16 mouse cellular contexts compared by ENCODE assay signal in genomic region chr7:117256819-117257218, GRCm38 (mm10).
"Had no signal": no experiment of that assay in that cellular context is flagged by ENCODE, and none has a peak within 500 bp of the region (broad histone marks: within the 10 kb centered on the region; RNA-seq: fewer than 3 reads in every experiment).

No protein-coding gene starts in this region.

- H3K27me3 ChIP-seq: kidney, embryonic 15.5 days; limb, embryonic 12.5 days; liver, embryonic 12.5 days; neural tube, embryonic 15.5 days had no signal

- ATAC-seq: liver, embryonic 12.5 days had no signal

- H3K4me2 ChIP-seq: kidney, embryonic 15.5 days; limb, embryonic 12.5 days; liver, embryonic 12.5 days; lung, embryonic 14.5 days; neural tube, embryonic 15.5 days had no signal

- H3K9me3 ChIP-seq: kidney, embryonic 15.5 days; limb, embryonic 12.5 days; liver, embryonic 12.5 days; midbrain, embryonic 10.5 days; neural tube, embryonic 15.5 days had no signal

- H3K36me3 ChIP-seq: kidney, embryonic 15.5 days; limb, embryonic 12.5 days; liver, embryonic 12.5 days; midbrain, embryonic 10.5 days; neural tube, embryonic 15.5 days had no signal

- H3K4me1 ChIP-seq: kidney, embryonic 15.5 days; liver, embryonic 12.5 days had no signal

- DNase-seq: kidney, adult 11 months; kidney, postnatal 14 days; lung, embryonic 14.5 days; lung, postnatal 10 days; lung, postnatal 4 days; midbrain, embryonic 14.5 days; right cerebral cortex, adult 18-20 months; right cerebral cortex, postnatal 25 days; thymus, postnatal 4 days had no signal

- H3K27ac ChIP-seq: kidney, embryonic 15.5 days; left cerebral cortex, adult 2 months; limb, embryonic 12.5 days; liver, embryonic 12.5 days; midbrain, embryonic 10.5 days; neural tube, embryonic 15.5 days had no signal

- H3K4me3 ChIP-seq: kidney, embryonic 15.5 days; left cerebral cortex, adult 2 months; limb, embryonic 12.5 days; liver, embryonic 12.5 days; midbrain, embryonic 10.5 days; myocyte; neural tube, embryonic 15.5 days had no signal

- H3K9ac ChIP-seq: kidney, embryonic 15.5 days; limb, embryonic 12.5 days; liver, embryonic 12.5 days; lung, embryonic 14.5 days; neural tube, embryonic 15.5 days had no signal
